Comparison of ENCODE assay signal across 22 mouse cellular contexts in the genomic region with DNA sequence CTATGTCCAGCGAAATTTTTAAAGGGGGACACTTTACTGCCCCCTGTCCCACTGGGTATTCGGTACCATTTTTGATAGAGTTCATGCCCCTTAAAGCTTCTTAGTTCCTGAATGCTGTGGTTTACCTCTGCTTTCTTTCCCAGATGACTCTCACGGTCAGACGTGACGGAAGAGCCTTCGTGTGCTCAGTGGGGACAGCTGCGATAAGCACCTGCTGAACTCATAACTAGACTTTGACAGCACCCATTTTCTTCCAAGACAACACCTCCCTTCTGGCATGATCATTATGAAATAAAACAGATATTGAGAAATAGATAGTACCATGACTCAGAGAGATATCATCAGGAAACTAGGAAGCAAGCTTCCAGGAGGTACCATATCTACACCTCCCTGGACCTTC. TPM values are rescaled to one million over a fixed set of nuclear protein-coding genes. Genes with fewer than 3 reads are reported as not detected.
"Had no signal": no experiment of that assay in that cellular context is flagged by ENCODE, and none has a peak within 500 bp of the region (broad histone marks: within the 10 kb centered on the region; RNA-seq: fewer than 3 reads in every experiment).

No protein-coding gene starts in this region.

- H3K27ac ChIP-seq: liver, embryonic 15.5 days; lung, embryonic 15.5 days; macrophage; midbrain, embryonic 13.5 days; midbrain, embryonic 15.5 days; neural tube, embryonic 13.5 days; neural tube, embryonic 15.5 days had no signal

- H3K4me2 ChIP-seq: liver, embryonic 15.5 days; lung, embryonic 15.5 days; midbrain, embryonic 11.5 days; midbrain, embryonic 13.5 days; midbrain, embryonic 15.5 days; neural tube, embryonic 13.5 days; neural tube, embryonic 15.5 days had no signal

- H3K4me1 ChIP-seq: liver, embryonic 15.5 days; lung, embryonic 15.5 days; midbrain, embryonic 13.5 days; midbrain, embryonic 15.5 days; neural tube, embryonic 13.5 days; neural tube, embryonic 15.5 days had no signal

- DNase-seq: liver, postnatal 0 days; lung, adult 2 months; lung, postnatal 14 days; lung, postnatal 36 days; right cerebral cortex, postnatal 14 days; spleen, adult 18-20 months; thymus, adult 2 months; thymus, postnatal 25 days; thymus, postnatal 4 days had no signal

- H3K4me3 ChIP-seq: liver, embryonic 15.5 days; lung, embryonic 15.5 days; megakaryocyte, embryonic 14.5 days; midbrain, embryonic 13.5 days; midbrain, embryonic 15.5 days; neural tube, embryonic 13.5 days; neural tube, embryonic 15.5 days had no signal

- H3K9me3 ChIP-seq: liver, embryonic 15.5 days; lung, embryonic 15.5 days; megakaryocyte, embryonic 14.5 days; midbrain, embryonic 13.5 days; midbrain, embryonic 15.5 days; neural tube, embryonic 13.5 days; neural tube, embryonic 15.5 days had no signal

- H3K9ac ChIP-seq: liver, embryonic 15.5 days; liver, postnatal 0 days; lung, embryonic 15.5 days; midbrain, embryonic 13.5 days; midbrain, embryonic 15.5 days; neural tube, embryonic 13.5 days; neural tube, embryonic 15.5 days had no signal

- H3K27me3 ChIP-seq: liver, embryonic 15.5 days; lung, embryonic 15.5 days; midbrain, embryonic 13.5 days; midbrain, embryonic 15.5 days; neural tube, embryonic 13.5 days; neural tube, embryonic 15.5 days had no signal

- ATAC-seq: liver, postnatal 0 days; lung, postnatal 0 days; midbrain, embryonic 13.5 days; midbrain, embryonic 15.5 days had no signal

- H3K36me3 ChIP-seq: liver, embryonic 15.5 days; lung, embryonic 15.5 days; midbrain, embryonic 13.5 days; midbrain, embryonic 15.5 days; neural tube, embryonic 13.5 days; neural tube, embryonic 15.5 days had no signal

RNA-seq across cellular contexts. Expression of a gene that starts 15.2 kb away (rescaled TPM):
- polyA plus RNA-seq: liver, embryonic 15.5 days; liver, postnatal 0 days; lung, embryonic 15.5 days; macrophage; midbrain, embryonic 11.5 days; midbrain, embryonic 13.5 days; midbrain, embryonic 15.5 days; midbrain, postnatal 0 days; neural tube, embryonic 11.5 days; neural tube, embryonic 13.5 days; neural tube, embryonic 15.5 days; stomach, embryonic 14.5 days had no signal

RNA-seq across cellular contexts. Expression of a gene that starts 36.7 kb away (rescaled TPM):
- polyA plus RNA-seq: neural tube, embryonic 11.5 days had no signal
